Mouse (Mus musculus): Measurements from ENCODE around the gene 9930021J03Rik.

Gene 9930021J03Rik

DNA sequence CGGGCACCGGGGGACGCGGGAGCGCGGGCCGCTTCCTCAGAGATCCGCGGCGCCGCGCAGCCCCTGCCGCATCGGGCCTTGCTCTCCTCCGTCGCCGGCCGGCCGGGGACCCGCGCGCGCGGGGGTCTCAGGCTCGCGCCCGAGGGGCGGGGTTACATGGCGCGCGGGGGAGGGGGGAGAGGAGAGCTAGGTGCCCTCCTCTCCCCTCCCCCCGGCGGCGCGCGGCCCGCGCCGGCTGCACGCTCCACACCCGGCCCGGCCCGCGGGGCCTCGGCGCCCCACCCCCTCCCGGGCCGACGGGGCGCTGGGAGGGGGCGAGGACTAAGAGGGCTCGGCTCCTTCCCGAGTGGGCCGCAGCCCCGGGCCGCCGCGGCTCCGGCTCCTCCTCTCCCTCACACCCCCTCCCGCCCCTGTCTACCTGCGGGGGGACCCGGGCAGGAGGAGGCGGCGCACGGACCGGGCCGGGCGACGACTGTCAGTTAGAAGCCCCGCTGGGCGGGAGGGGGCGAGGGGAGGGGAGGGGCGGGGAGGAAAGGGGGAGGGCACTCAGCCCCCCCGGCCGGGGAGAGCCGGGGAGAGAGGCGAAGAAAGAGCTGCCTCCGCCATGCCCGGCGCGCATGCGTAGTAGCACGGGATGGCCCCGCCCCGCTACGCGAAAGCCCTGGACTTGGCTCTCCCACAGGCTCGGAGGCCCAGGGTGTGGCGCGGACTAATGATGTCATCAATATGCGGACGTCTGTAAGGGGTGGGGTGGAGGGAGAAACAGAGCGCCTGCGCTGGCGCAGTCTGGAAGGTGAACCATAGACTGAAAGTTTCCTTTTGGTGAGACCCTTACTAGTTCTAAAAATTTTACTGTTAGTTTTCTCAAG is at the start of gene 9930021J03Rik:
Gene 9930021J03Rik, minus strand, starts transcription at position 73 of the 869 bp plus-strand sequence.
- peak; percentile 99 for DNase-seq (ENCODE audit: low read depth)

DNA sequence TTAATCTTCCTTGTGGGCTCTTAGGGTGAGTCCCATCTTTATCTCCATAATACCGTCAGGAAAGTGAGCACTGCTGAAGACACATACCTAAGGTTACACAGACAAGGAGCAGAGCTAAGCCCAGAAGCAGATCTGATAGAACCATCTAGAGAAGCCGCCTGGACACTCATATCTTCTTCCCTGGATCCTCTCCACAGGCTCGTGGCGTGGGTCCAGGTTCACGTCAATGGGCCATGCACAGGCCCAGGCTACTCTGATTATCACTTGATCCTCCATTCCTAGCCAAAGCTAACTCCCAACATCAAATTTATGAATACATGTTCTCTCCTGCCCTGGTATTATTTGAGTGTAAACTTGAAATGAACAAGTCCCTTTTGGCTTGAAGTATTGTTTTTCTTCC is 47.9 kb upstream of the 9930021J03Rik start:
- DNase-seq (ENCODE audit: low read depth) = no peak

DNA sequence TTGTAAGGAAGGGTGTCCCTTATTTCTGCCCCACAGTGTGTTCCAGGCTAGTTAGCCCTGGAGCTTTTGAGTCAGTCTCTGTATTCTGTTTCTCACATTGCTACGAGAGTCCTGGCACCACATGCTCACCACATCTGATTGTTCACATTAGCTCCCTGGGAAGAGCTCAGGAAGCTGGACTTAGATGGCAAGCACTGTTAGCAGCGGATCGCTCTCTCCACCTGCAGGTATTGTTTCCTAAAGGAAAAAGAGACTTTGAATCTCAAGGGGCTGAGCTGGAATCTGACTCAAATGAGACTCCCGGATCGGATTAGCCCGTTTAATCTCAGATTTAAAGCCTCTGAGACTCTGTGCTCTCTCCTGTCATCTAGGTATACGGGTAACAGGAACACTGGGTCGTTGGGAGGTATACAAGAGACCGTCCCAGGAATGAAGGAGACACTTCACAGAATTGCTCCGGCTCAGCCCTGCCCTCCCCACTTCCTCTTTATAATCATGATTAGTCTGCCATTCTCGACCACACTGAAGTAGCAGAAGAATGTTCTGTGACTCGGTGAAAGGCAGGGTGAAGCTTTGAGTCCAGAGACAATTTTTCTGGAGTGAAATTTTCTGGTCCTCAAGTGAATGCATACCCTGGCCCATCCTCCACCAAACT is 45.4 kb upstream of the 9930021J03Rik start:
- DNase-seq (ENCODE audit: low read depth) = no peak

DNA sequence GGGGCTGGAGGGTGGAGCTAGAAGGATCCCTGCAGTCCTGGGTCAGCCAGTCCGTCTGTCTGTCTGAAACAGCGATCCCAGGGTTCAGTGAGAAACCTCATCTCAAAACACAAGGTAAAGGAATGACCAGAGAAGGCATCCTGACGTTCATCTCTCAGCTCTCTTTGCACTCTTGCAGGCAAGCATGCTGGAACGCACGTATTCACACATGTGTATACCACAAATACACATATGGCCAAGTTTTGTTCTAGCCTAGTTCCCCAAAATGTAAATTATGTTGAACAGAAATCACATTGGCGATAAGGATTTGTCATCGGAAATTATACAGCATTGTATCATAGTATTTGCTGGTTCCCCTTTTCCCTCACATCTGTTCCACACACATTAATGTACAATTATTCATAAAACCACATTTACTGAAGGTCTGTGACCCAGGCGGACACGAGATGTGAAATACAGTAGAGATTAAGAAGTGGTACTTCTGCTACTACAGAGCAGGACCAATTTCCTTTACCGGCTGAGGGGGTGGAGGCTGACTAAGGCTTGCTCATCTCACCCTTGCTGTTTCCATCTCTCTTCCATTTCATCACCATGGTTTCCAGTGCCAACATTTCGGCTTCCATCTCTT is 44.2 kb upstream of the 9930021J03Rik start:
- peak; percentile 47 for DNase-seq (ENCODE audit: low read depth)

DNA sequence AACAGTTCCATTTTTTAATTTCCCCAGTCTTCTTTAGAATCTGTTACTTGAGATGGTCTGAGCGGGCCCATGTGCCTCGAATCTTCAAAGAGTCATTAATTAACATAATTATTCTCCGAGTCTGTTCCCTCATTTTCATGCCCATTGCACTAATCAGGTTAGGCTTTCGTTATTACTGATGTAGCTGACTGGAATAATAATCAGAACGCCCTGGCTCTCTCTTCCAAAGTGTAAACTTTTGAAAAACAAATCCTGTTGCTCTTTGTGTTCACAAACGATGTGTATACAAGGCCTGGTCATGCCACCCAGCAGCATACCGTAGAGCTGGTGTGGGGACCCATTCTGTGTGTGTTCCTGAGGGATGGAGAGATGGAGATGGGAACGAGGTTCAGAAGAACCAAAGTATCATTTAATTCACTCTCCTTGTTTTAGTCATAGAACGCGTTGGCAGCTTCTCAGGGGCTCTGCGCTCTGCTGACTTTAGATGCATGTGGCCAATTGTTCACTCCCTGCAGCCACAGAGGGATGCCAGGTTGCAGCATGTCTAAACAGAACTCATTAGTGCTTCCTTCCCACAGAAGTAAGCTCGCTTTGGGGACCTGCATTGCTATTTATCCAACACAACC is 38.4 kb upstream of the 9930021J03Rik start:
- DNase-seq (ENCODE audit: low read depth) = no peak

DNA sequence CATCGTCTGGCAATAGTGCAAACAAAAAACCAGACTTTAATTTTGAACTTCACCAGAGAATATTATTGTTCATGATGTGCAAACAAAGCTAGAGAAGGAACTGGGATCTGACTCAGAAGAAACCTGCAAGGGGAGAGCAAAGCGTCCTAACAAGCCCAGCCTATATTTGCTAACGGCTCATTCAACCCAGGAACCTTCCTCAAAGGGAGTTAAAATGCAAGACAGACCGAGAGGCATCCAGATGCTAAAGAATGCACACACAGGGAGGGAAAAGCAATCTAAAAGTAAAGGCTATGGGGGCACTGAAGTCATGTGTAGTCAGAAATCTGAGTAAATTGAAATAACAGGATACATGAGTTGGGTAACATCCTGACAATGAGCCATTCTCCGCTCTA is 37.8 kb upstream of the 9930021J03Rik start:
- no peak for DNase-seq (ENCODE audit: low read depth)

DNA sequence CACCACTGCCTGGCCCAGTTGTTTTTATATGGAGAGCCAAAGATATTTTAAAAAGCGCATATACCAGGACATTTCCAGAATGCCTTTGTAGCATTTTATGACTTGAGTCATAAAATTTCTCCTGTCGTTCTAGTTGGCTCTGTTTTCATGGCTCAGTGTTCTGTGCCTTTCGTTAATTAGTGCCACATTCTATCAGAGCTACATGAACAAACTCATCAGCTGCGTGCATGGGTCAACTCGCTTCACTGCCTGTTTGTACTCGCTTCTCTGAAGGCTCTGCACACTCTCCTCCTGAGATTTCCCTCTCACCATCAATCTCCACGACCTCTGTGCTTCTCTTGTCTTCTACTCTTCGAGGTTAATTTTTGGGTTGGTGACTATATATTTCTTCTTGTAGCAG is 37.2 kb upstream of the 9930021J03Rik start:
- no peak for DNase-seq (ENCODE audit: low read depth)

DNA sequence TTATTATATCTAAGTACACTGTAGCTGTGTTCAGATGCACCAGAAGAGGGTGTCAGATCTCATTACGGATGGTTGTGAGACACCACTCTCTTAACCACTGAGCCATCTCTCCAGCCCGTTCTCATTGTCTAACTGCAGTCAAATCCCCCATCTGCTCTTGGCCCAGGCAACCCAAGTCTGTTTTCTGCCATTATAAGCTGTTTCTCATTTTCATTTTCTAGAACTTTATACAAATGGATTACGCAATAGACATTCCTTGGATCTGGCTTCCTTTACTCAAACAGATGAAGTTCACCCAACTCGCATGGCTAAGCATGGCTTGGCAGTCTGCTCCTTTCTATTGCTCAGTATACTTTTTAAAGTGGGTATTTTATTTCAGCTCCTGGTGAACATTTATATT is 34.9 kb upstream of the 9930021J03Rik start:
- no peak for DNase-seq (ENCODE audit: low read depth)

DNA sequence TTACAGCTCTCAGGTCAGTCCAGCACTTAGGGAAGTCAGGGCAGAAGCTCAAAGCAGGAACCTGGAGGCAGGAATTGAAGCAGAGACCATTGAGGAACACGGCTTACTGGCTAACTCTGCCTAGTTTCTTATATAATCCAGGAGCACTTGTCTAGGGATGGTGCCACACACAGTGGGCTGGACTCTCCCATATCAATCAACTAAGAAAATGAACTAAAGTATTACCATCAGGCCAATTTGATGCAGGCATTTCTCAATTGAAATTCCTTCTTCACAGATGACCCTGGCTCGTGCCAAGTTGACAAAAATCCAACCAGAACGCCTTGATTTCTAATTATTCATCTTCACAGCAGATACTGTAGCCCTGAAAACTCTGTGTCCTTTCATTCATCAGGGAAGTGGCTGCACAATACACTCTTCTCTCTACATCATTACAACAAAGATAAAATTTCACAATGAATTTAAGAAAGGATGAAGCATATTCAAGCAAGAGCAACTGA is 32.9 kb upstream of the 9930021J03Rik start:
- no peak for DNase-seq (ENCODE audit: low read depth)

DNA sequence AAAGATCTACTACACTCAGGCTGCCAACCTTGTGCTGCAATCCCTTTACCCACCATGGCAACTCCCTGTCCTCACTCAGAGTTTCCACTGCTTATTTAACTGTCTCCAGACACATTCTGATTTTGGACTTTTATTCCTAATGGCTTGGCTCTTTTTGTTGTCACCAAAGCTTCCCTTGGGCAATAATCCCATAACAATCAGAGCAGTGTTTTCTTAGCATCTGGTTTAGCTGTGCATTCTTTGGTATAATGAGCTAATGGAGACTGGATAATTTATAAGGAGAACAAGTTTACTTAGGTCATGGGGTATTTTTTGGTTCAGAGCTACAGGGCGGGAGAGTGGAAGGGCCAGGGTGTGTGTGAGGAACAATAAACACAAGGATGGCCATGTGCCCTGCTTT is 32.4 kb upstream of the 9930021J03Rik start:
- no peak for DNase-seq (ENCODE audit: low read depth)

DNA sequence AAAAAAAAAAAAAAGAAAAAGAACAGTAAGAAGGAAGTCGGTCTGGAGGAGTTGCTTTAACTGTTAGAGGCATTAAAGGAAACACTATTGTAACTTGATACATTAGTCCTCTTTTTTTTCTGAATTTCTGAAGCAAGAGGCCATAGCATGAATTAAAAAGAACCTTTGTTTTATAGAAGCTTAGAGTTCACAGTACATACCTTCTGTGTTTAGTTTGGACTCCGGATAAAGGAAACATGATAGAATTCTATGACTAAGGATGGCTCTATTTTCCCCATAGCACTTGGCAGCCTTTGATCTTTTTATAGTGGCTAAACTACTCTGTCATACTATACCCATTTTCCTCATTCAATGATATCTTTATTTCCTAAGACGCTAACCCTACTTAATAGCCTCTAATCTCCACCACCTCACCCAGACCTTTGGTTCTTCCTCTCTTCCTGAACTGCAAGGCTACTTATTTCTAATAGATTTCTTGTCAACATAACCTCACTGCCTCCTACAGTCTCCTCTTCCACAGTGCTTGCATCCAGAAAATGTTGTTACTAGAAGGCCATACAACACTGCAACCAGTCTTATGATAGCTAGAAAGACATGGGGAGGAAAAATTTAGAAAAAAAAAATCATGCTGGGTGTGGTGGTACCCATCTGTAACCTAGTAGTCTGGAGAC is 29.7 kb upstream of the 9930021J03Rik start:
- peak; percentile 59 for DNase-seq (ENCODE audit: low read depth)

DNA sequence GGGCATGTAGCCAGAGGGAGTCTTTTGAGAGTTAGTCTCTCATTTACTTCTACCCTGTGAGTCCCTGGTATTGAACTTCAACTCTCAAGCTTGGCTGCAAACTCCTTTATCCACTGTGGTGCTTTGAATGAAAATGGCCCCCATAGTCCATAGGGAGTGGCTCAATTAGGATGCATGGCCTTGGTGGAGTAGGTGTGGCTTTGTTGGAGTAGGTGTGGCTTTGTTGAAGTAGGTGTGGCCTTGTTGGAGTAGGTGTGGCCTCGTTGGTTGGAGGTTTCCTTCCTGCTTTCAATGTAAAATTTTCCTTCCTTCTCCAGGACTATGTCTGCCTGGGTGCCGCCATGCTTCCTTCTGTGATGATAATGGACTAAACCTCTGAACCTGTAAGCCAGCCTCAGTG is 25.1 kb upstream of the 9930021J03Rik start:
- DNase-seq (ENCODE audit: low read depth) = no peak

DNA sequence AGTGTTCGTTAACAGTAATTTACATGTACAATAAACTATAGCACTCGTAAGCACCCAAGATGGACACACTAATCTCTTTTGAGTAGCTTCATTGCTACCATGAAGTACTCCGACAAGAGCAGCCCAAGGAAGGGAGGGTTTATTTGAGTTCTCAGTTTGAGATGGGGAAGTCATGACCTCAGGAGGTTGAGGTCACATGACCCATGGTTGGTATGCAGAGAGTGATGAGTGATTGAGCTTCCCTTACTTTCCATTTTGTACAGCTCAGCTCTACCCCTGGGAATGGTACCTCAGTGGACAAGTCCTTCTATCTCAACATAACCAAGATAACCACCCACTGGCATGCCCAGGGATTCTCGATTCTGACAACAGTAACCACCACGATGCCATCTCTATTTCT is 22.8 kb upstream of the 9930021J03Rik start:
- peak; percentile 37 for DNase-seq (ENCODE audit: low read depth)

DNA sequence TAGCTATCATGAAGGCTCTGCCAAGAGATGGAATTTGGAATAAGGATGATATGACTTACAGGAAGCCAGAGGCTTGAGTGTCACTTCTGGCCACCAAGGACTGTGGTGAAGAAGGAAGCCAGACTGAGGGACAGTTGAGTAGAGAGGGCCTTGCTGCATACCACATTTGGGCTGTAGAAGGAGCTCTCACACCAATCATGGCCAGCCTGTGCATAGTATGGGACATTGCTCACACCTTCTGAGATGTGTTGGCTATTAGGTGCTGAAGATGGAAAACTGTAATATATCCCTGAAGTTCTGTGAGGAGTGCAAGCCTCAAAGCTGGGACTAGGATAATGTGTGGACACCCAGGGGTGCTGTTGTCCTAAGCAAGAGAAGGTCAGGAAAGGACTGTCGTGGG is 20.9 kb upstream of the 9930021J03Rik start:
- DNase-seq (ENCODE audit: low read depth) = peak; percentile 75

DNA sequence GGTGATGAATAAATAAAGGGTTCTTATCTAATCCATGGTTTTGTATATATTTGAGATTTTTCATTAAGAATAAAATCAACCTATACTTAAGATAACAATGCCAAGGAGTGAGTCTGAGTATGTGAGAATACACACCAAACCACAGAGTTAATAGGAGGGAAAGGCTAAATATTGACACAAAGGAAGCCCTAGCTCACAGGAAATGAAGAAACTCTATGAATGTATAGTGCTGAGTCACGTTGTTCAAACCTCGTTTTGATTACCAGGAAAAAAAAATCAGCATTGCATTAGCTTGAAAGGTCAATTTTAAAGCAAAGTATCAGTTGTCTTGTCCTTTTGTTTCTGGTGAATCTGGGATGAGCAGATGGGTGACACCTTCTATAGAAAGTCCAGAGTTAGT is 19.2 kb upstream of the 9930021J03Rik start:
- DNase-seq (ENCODE audit: low read depth) = peak; percentile 74

DNA sequence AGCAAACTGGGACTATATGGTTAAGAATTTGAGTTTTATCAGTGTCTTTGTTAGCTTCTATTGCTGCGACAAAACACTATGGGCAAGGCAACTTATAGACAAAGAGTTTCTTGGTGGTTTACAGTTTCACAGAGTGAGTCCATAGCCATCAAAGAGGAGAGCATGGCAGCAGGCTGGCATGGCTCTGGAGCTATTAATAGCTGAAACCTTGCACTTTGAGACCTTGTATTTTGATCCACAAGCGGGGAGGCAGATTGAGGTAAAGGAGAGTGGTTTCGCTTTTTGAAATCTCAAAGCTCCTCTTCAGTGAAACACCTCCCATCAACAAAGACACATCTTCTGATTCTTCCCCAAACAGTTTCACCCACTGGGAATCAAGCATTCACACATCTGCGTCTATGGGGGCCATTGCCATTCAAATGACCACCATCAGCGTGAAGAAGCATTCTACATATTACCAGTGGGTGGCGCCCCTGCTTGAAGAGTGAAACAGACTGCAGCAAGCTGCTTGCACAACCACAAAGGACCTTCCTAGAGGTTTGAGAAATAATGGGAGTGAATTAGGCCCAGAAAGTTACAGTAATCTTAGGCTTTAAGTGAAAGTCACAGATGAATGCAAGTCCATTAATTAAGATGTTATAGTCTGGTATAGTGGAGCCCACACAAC is 18.4 kb upstream of the 9930021J03Rik start:
- peak; percentile 90 for DNase-seq (ENCODE audit: low read depth)

DNA sequence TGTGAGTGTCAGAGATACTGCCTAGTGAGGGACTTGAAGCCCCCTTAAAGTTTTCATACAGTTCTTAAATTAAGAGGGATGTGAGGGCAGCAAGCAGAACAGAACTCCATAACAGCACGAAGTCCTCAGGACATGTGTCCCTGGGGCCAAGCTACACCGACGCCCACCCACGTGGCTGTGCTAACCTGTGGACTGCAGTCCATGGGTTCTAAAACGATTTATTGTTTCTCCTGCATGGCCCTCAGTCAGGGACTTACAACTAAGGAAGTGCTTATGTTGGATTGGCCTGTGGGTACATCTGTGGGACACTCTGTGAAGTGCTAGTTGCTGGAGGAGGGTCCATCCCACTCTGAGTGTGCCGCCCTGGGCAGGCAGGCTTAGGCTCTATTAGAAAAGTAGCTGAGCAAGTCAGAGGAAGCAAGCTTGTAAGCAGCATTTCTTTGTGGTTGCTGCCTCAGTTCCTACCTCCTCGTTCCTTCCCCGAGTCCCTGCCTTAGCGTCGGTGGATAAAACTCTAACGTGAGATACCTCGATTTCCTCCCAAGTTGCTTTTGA is 17.7 kb upstream of the 9930021J03Rik start:
- DNase-seq (ENCODE audit: low read depth) = peak; percentile 35

DNA sequence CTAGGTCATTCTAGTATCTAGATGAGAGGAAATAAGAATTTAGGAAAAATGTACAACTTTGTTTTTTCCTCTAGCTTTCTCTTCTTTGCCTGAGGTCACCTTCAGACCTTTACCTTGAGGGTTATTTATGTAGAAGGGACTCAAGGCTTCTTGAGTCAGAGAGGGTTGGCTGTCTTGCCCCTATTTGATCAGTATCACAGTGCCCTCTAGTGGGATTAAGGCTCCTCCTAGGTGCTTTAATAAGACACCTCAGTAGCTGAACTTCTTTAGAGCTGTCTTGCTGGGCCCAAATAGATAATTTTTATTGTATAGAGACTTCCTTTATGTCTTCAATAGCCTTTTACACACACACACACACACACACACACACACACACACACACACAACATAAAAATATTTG is 15.2 kb upstream of the 9930021J03Rik start:
- peak; percentile 91 for DNase-seq (ENCODE audit: low read depth)

DNA sequence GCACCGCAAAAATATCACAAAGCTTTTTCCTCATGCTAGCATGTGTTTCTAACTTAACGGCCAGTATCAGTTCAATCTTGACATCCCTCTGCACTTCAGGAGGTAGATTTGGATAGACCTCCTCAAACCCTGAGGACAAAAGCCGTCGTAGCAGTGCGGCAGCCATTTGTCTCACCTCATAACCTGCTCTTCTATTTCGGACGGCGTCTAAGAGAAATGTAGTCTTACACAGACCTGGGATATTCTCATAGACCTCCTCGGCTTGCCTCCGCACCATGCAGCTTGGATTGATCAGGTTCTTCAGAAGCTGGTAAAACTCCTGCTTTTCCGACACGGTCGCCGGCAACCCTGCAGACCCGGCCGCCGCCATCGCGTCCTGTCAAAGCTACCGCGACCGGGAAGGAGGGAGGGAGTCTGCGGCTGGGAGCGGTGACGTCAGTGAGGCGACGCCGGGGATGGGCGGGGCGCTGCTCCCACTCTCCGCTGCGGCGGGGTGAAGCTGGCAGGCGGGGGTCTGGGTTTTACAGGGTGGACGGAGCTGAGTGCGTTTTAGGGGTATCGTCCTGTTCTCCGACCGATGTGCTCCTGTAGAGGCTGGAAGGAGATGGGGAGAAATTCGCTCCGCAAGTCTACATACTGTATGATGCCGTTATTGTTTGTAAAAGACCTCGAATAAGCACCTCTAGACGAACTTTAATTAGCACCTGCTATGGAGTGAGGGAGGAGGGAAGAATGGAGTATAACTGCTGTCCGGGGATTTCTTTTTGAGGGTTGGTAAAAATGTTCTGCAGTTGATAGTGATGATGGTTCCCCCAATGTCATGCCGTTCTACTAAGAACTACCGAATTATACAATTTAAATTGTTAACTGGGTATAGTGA is 7.0 kb upstream of the 9930021J03Rik start, which contains the start of gene Ranbp6:
Gene Ranbp6, minus strand, starts transcription at position 394 of the 880 bp plus-strand sequence.
- DNase-seq (ENCODE audit: low read depth) = peak; percentile 83

DNA sequence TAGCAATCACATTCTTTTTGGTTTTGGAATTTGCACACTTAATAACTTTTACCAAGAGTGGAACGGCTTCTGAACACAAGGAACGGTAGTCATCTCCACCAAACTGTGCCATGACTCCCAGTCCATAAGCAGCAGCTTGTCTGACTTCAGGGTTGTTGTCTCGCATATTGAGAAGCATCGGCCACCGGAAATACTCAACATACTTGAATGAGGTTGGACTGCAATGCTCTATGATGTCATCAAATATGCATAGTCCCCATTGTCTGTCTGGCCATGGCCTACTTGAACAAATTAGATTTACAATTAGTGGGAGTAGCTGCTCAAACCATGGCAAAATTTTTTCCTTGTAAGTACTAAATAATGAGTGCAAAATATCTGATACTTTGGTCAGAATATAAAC is 4.2 kb upstream of the 9930021J03Rik start:
- DNase-seq (ENCODE audit: low read depth) = no peak
